Mouse (Mus musculus): Measurements from ENCODE around the gene Cped1. TPM values are rescaled to one million over a fixed set of nuclear protein-coding genes. Genes with fewer than 3 reads are reported as not detected.
"Not testable (repeated sequence)": the region's sequence is repeated elsewhere in the genome, so short reads cannot be mapped to it uniquely, and the experiment has no call there.

The Cped1 gene
- polyA plus RNA-seq, 2 experiments = 1.8 to 2.5 TPM

- WGBS (ENCODE audit: insufficient replicate concordance) = 39% methylated on average over 1 of the region's 1 CpGs
- H3K9me3 ChIP-seq (ENCODE audit: control insufficient read depth, low read length) = no peaks in the 10 kb centered on the region
- DNase-seq (ENCODE audit: low read depth in 3 of 3, low spot score in 3 of 3) = no peak
- no peaks in the 10 kb centered on the region for H3K4me1 ChIP-seq (replicated peaks; ENCODE audit: control insufficient read depth in 2 of 2, insufficient read depth in 2 of 2, low read length in 1 of 2)
- H3K4me3 ChIP-seq (ENCODE audit: insufficient read depth in 1 of 2, low read depth in 2 of 2, low read length in 2 of 2) = no peak overlapping the region
- no peak overlapping the region for H3K9ac ChIP-seq (replicated peaks)
- ATAC-seq (ENCODE audit: insufficient read depth) = no peak
- no peaks in the 10 kb centered on the region for H3K27me3 ChIP-seq (ENCODE audit: control insufficient read depth, insufficient read depth, low read length)
- no peaks in the 10 kb centered on the region for H3K36me3 ChIP-seq (replicated peaks; ENCODE audit: control insufficient read depth, insufficient read depth, low read depth)
- no peak overlapping the region for H3K4me2 ChIP-seq (ENCODE audit: low read depth)
- TF ChIP-seq EP300 (IDR thresholded peaks at IDR 0.05; ENCODE audit: low read depth) (no peak), CTCF (IDR thresholded peaks at IDR 0.05; ENCODE audit: low read depth) (no peak)
- no peak overlapping the region for H3K27ac ChIP-seq
Observed at GRCm38 (mm10) chr6:22036911-22037310, 51.2 kb downstream of the Cped1 start.

GRCm38 (mm10) chr6:22037441-22038050 lies 51.8 kb downstream of the Cped1 start:
- Histone ChIP-seq H3K36me3 (replicated peaks; ENCODE audit: control insufficient read depth, insufficient read depth, low read depth) (no peaks in the 10 kb centered on the region), H3K4me2 (ENCODE audit: low read depth) (no peak overlapping the region), H3K9ac (replicated peaks) (no peak overlapping the region), H3K27me3 (ENCODE audit: control insufficient read depth, insufficient read depth, low read length) (no peaks in the 10 kb centered on the region), H3K27ac (no peak overlapping the region), H3K9me3 (ENCODE audit: control insufficient read depth, low read length) (no peaks in the 10 kb centered on the region), H3K4me3 (ENCODE audit: insufficient read depth in 1 of 2, low read depth in 2 of 2, low read length in 2 of 2) (no peak overlapping the region), H3K4me1 (replicated peaks; ENCODE audit: control insufficient read depth in 2 of 2, insufficient read depth in 2 of 2, low read length in 1 of 2) (no peaks in the 10 kb centered on the region)
- WGBS (ENCODE audit: insufficient replicate concordance) = 42% methylated on average over 4 of the region's 4 CpGs
- ATAC-seq (ENCODE audit: insufficient read depth) (no peak), DNase-seq (ENCODE audit: low read depth in 3 of 3, low spot score in 3 of 3) (no peak)
- TF ChIP-seq CTCF (IDR thresholded peaks at IDR 0.05; ENCODE audit: low read depth) = no peak
- no peak for TF ChIP-seq EP300 (IDR thresholded peaks at IDR 0.05; ENCODE audit: low read depth)

DNA sequence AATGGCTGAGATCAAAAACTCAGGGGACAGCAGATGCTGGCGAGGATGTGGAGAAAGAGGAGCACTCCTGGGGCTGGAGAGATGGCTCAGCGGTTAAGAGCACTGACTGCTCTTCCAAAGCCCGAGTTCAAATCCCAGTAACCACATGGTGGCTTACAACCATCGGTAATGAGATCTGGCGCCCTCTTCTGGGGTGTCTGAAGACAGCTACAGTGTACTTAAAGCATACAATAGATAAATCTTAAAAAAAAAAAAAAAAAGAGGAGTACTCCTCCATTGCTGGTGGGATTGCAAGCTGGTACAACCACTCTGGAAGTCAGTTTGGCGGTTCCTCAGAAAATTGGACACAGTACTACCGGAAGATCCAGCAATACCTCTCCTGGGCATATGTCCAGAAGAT lies 54.0 kb downstream of the Cped1 start:
- DNase-seq (ENCODE audit: low read depth in 3 of 3, low spot score in 3 of 3); ATAC-seq (ENCODE audit: insufficient read depth): not testable (repeated sequence)

GRCm38 (mm10) chr6:22044880-22045605 lies 59.3 kb downstream of the Cped1 start:
- no peak overlapping the region for H3K9ac ChIP-seq (replicated peaks)
- H3K27ac ChIP-seq = no peak overlapping the region
- no peaks in the 10 kb centered on the region; a peak in 1 of 4 replicates for H3K4me1 ChIP-seq (replicated peaks; ENCODE audit: control insufficient read depth in 2 of 2, insufficient read depth in 2 of 2, low read length in 1 of 2)
- ATAC-seq (ENCODE audit: insufficient read depth) (no peak), DNase-seq (ENCODE audit: low read depth in 3 of 3, low spot score in 3 of 3) (no peak)
- H3K4me2 ChIP-seq (ENCODE audit: low read depth) = no peak overlapping the region
- no peak overlapping the region for H3K4me3 ChIP-seq (ENCODE audit: insufficient read depth in 1 of 2, low read depth in 2 of 2, low read length in 2 of 2)
- TF ChIP-seq CTCF (IDR thresholded peaks at IDR 0.05; ENCODE audit: low read depth) = no peak
- no peak for TF ChIP-seq EP300 (IDR thresholded peaks at IDR 0.05; ENCODE audit: low read depth)
- H3K27me3 ChIP-seq (ENCODE audit: control insufficient read depth, insufficient read depth, low read length) = no peaks in the 10 kb centered on the region
- no peaks in the 10 kb centered on the region for H3K9me3 ChIP-seq (ENCODE audit: control insufficient read depth, low read length)
- 55% methylated on average over 9 of the region's 9 CpGs for WGBS (ENCODE audit: insufficient replicate concordance)
- no peaks in the 10 kb centered on the region for H3K36me3 ChIP-seq (replicated peaks; ENCODE audit: control insufficient read depth, insufficient read depth, low read depth)

More for the DNA sequence above, 54.0 kb downstream of the Cped1 start:
- not testable (repeated sequence) for H3K4me2 ChIP-seq (ENCODE audit: low read depth); H3K4me1 ChIP-seq (replicated peaks; ENCODE audit: control insufficient read depth in 2 of 2, insufficient read depth in 2 of 2, low read length in 1 of 2); H3K27me3 ChIP-seq (ENCODE audit: control insufficient read depth, insufficient read depth, low read length); H3K27ac ChIP-seq; H3K9me3 ChIP-seq (ENCODE audit: control insufficient read depth, low read length); H3K36me3 ChIP-seq (replicated peaks; ENCODE audit: control insufficient read depth, insufficient read depth, low read depth); H3K4me3 ChIP-seq (ENCODE audit: insufficient read depth in 1 of 2, low read depth in 2 of 2, low read length in 2 of 2); H3K9ac ChIP-seq (replicated peaks)
- peak; percentile 33 for TF ChIP-seq CTCF (IDR thresholded peaks at IDR 0.05; ENCODE audit: low read depth)
- WGBS (ENCODE audit: insufficient replicate concordance) = 39% methylated on average over 7 of the region's 7 CpGs

GRCm38 (mm10) chr6:22047101-22047500 lies 61.4 kb downstream of the Cped1 start:
- no peak overlapping the region for H3K9ac ChIP-seq (replicated peaks)
- DNase-seq (ENCODE audit: low read depth in 3 of 3, low spot score in 3 of 3) (no peak), ATAC-seq (ENCODE audit: insufficient read depth) (no peak)
- TF ChIP-seq CTCF (IDR thresholded peaks at IDR 0.05; ENCODE audit: low read depth) (no peak), EP300 (IDR thresholded peaks at IDR 0.05; ENCODE audit: low read depth) (no peak)
- H3K4me3 ChIP-seq (ENCODE audit: insufficient read depth in 1 of 2, low read depth in 2 of 2, low read length in 2 of 2) = no peak overlapping the region
- no peaks in the 10 kb centered on the region for H3K9me3 ChIP-seq (ENCODE audit: control insufficient read depth, low read length)
- H3K4me2 ChIP-seq (ENCODE audit: low read depth) = no peak overlapping the region
- H3K27me3 ChIP-seq (ENCODE audit: control insufficient read depth, insufficient read depth, low read length) = no peaks in the 10 kb centered on the region
- no peaks in the 10 kb centered on the region for H3K36me3 ChIP-seq (replicated peaks; ENCODE audit: control insufficient read depth, insufficient read depth, low read depth)
- WGBS (ENCODE audit: insufficient replicate concordance) = 62% methylated on average over 2 of the region's 2 CpGs
- no peaks in the 10 kb centered on the region; a peak in 1 of 4 replicates for H3K4me1 ChIP-seq (replicated peaks; ENCODE audit: control insufficient read depth in 2 of 2, insufficient read depth in 2 of 2, low read length in 1 of 2)
- H3K27ac ChIP-seq = no peak overlapping the region
